Mouse (Mus musculus): Measurements from ENCODE around the gene E130114P18Rik.

DNA sequence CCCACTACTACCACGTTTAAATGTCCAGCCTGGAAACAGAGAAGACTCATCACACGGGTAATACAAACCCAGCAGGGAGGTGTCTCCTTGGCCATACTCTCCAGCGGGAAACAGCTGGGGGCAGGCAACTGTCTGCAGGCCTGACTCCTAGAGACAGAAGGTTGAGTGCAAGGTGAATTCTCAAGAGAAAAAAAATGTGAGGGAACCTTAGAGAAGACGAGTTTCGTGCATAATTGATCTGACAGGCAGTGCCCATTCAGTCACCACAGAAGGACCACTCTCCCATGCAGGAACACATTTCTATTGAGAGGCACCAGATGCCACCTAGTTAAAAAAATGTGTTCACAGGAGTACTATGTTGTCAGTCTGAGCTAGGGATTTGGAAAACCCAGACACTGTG lies 105.4 kb downstream of the E130114P18Rik start:
- TF ChIP-seq CTCF (IDR thresholded peaks at IDR 0.05; ENCODE audit: borderline replicate concordance, extremely low read depth, insufficient read depth, insufficient read length) (no peak), POLR2A (IDR thresholded peaks at IDR 0.05; ENCODE audit: borderline replicate concordance, extremely low read depth, insufficient read depth, insufficient read length, poor library complexity, severe bottlenecking) (no peak)
